Mouse (Mus musculus): ENCODE data around the gene Tcf7l2.

Tcf7l2 gene
- long read RNA-seq, experiment 1, partial matches to known transcripts: 2 of 8 reads
- long read RNA-seq, experiment 1, other reads (novel, unspliced or antisense): 6 of 8 reads
- long read RNA-seq, experiment 2, partial matches to known transcripts: 4 of 8 reads
- long read RNA-seq, experiment 2, other reads (novel, unspliced or antisense): 3 of 8 reads

- intact Hi-C loops (cut with DNase I): loop anchor here (5.0 to 10.0 kb wide), 3 partner anchors 136 to 197 kb away; no protein-coding TSS in a partner anchor
Measured at GRCm38 (mm10) chr19:55741439-55741928, at the start of gene Tcf7l2. TSS of gene Tcf7l2 (plus strand) at chr19:55741820.

GRCm38 (mm10) chr19:55694651-55695050 is 47.0 kb upstream of the Tcf7l2 start:
- intact Hi-C loops (cut with DNase I): no loop called here

- intact Hi-C loops (cut with DNase I): no loop called here
Measured at GRCm38 (mm10) chr19:55695418-55695817, 46.2 kb upstream of the Tcf7l2 start.

GRCm38 (mm10) chr19:55698892-55699291 is 42.7 kb upstream of the Tcf7l2 start:
- intact Hi-C loops (cut with DNase I): no loop called here

GRCm38 (mm10) chr19:55700214-55700568 is 41.4 kb upstream of the Tcf7l2 start:
- intact Hi-C loops (cut with DNase I): no loop called here

GRCm38 (mm10) chr19:55700569-55701282 is 40.9 kb upstream of the Tcf7l2 start:
- intact Hi-C loops (cut with DNase I): no loop called here

- intact Hi-C loops (cut with DNase I): no loop called here
Measured at GRCm38 (mm10) chr19:55701283-55701633, 40.4 kb upstream of the Tcf7l2 start.

- intact Hi-C loops (cut with DNase I): no loop called here
Measured at GRCm38 (mm10) chr19:55702081-55702480, 39.5 kb upstream of the Tcf7l2 start.

- intact Hi-C loops (cut with DNase I): no loop called here
Measured at GRCm38 (mm10) chr19:55702716-55703115, 38.9 kb upstream of the Tcf7l2 start.

GRCm38 (mm10) chr19:55704071-55704470 is 37.5 kb upstream of the Tcf7l2 start:
- intact Hi-C loops (cut with DNase I): no loop called here

- intact Hi-C loops (cut with DNase I): no loop called here
Measured at GRCm38 (mm10) chr19:55706300-55706699, 35.3 kb upstream of the Tcf7l2 start.

- intact Hi-C loops (cut with DNase I): no loop called here
Measured at GRCm38 (mm10) chr19:55706806-55707205, 34.8 kb upstream of the Tcf7l2 start.

- intact Hi-C loops (cut with DNase I): no loop called here
Measured at GRCm38 (mm10) chr19:55708031-55708554, 33.5 kb upstream of the Tcf7l2 start.

- intact Hi-C loops (cut with DNase I): no loop called here
Measured at GRCm38 (mm10) chr19:55710841-55711240, 30.8 kb upstream of the Tcf7l2 start.

GRCm38 (mm10) chr19:55711701-55712100 is 29.9 kb upstream of the Tcf7l2 start:
- intact Hi-C loops (cut with DNase I): no loop called here

GRCm38 (mm10) chr19:55712678-55713077 is 28.9 kb upstream of the Tcf7l2 start:
- intact Hi-C loops (cut with DNase I): no loop called here

- intact Hi-C loops (cut with DNase I): no loop called here
Measured at GRCm38 (mm10) chr19:55714015-55714414, 27.6 kb upstream of the Tcf7l2 start.

GRCm38 (mm10) chr19:55714665-55715064 is 27.0 kb upstream of the Tcf7l2 start:
- intact Hi-C loops (cut with DNase I): no loop called here

GRCm38 (mm10) chr19:55719083-55719482 is 22.5 kb upstream of the Tcf7l2 start:
- intact Hi-C loops (cut with DNase I): no loop called here

GRCm38 (mm10) chr19:55719524-55720408 is 21.9 kb upstream of the Tcf7l2 start:
- intact Hi-C loops (cut with DNase I): no loop called here

GRCm38 (mm10) chr19:55720409-55721092 is 21.1 kb upstream of the Tcf7l2 start:
- intact Hi-C loops (cut with DNase I): no loop called here

Data from adrenal gland (tissue).